Comparison of ENCODE assay signal across 13 mouse cellular contexts in the genomic region with DNA sequence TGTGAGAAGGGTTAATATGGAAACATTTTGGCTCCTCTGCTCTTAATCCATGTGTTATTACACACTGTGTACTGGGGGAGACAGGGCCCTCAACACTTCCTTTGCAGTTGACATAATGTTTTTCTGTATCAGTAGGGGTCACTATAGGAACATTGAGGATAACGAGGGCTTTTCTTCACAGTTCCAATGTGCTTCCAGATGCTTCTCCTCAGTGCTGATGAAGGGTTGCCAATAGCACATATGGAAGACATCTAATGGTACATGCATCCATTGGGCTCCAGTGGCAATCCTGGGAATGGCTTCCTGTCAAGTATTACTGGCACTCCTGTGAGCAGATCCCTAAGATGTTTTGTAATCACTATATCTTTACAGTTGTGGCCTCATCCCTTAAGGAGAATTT.
DNase-seq lines count a peak whose midpoint lies in the region; ATAC-seq lines count a peak whose summit lies in the region.
"Had no signal": no experiment of that assay in that cellular context is flagged by ENCODE, and none has a peak within 500 bp of the region (broad histone marks: within the 10 kb centered on the region; RNA-seq: fewer than 3 reads in every experiment).

No protein-coding gene starts in this region.

- H3K27ac ChIP-seq in forebrain, embryonic 14.5 days (ENCODE audit: low read depth, low read length): no peak overlapping the region
- H3K27ac ChIP-seq in forebrain, embryonic 11.5 days (ENCODE audit: low read depth, low read length): no peak overlapping the region
- no peak overlapping the region for H3K27ac ChIP-seq in hindbrain, embryonic 13.5 days
- H3K27ac ChIP-seq: heart, embryonic 13.5 days; liver, embryonic 15.5 days; neural tube, embryonic 12.5 days had no signal

- ATAC-seq in forebrain, embryonic 14.5 days: peak; percentile 52; the same call in 1 of the 2 replicates
- ATAC-seq in forebrain, embryonic 11.5 days (replicated peaks; ENCODE audit: low FRiP score): no peak
- ATAC-seq in megakaryocyte, adult 5-6 weeks (ENCODE audit: poor library complexity, severe bottlenecking): 0 out of 2 replicates have a peak, but pooled peaks have one; percentile 44
- no peak for ATAC-seq in hindbrain, embryonic 13.5 days (ENCODE audit: low FRiP score)

- H3K36me3 ChIP-seq in forebrain, embryonic 14.5 days (ENCODE audit: control insufficient read depth, insufficient read depth, low read length): no peaks in the 10 kb centered on the region
- H3K36me3 ChIP-seq in forebrain, embryonic 11.5 days (ENCODE audit: control insufficient read depth, insufficient read depth, low read length): no peaks in the 10 kb centered on the region
- H3K36me3 ChIP-seq in hindbrain, embryonic 13.5 days: no peaks in the 10 kb centered on the region
- H3K36me3 ChIP-seq: heart, embryonic 13.5 days; liver, embryonic 15.5 days; neural tube, embryonic 12.5 days had no signal

- 0 out of 2 replicates have a peak, but pooled peaks cover 5% of the 10 kb centered on the region for H3K4me1 ChIP-seq in forebrain, embryonic 14.5 days (ENCODE audit: control insufficient read depth, insufficient read depth, low read length)
- no peaks in the 10 kb centered on the region for H3K4me1 ChIP-seq in forebrain, embryonic 11.5 days (replicated peaks; ENCODE audit: control insufficient read depth, insufficient read depth, low read length)
- H3K4me1 ChIP-seq in hindbrain, embryonic 13.5 days (replicated peaks): no peaks in the 10 kb centered on the region
- H3K4me1 ChIP-seq: liver, embryonic 15.5 days; neural tube, embryonic 12.5 days had no signal

- H3K9ac ChIP-seq in forebrain, embryonic 14.5 days (ENCODE audit: low read length): no peak overlapping the region
- no peak overlapping the region for H3K9ac ChIP-seq in forebrain, embryonic 11.5 days (ENCODE audit: low read length)
- no peak overlapping the region for H3K9ac ChIP-seq in hindbrain, embryonic 13.5 days
- H3K9ac ChIP-seq: heart, embryonic 13.5 days; liver, embryonic 15.5 days; neural tube, embryonic 12.5 days had no signal

- H3K4me2 ChIP-seq in forebrain, embryonic 14.5 days (ENCODE audit: low read length): no peak overlapping the region
- H3K4me2 ChIP-seq in forebrain, embryonic 11.5 days (ENCODE audit: low read depth, low read length, severe bottlenecking): no peak overlapping the region
- H3K4me2 ChIP-seq in hindbrain, embryonic 13.5 days: no peak overlapping the region
- H3K4me2 ChIP-seq: heart, embryonic 13.5 days; liver, embryonic 15.5 days; neural tube, embryonic 12.5 days had no signal

- H3K4me3 ChIP-seq in forebrain, embryonic 14.5 days (ENCODE audit: low read depth, low read length): no peak overlapping the region
- H3K4me3 ChIP-seq in forebrain, embryonic 11.5 days (ENCODE audit: low read depth, low read length): no peak overlapping the region
- H3K4me3 ChIP-seq in hindbrain, embryonic 13.5 days: no peak overlapping the region
- H3K4me3 ChIP-seq: heart, embryonic 13.5 days; liver, embryonic 15.5 days; neural tube, embryonic 12.5 days had no signal

- no peaks in the 10 kb centered on the region for H3K27me3 ChIP-seq in forebrain, embryonic 14.5 days (replicated peaks; ENCODE audit: control insufficient read depth, insufficient read depth, low read length)
- H3K27me3 ChIP-seq in forebrain, embryonic 11.5 days (ENCODE audit: control insufficient read depth, insufficient read depth, low read length): no peaks in the 10 kb centered on the region
- no peaks in the 10 kb centered on the region for H3K27me3 ChIP-seq in hindbrain, embryonic 13.5 days
- H3K27me3 ChIP-seq: heart, embryonic 13.5 days; liver, embryonic 15.5 days; neural tube, embryonic 12.5 days had no signal

- no peaks in the 10 kb centered on the region for H3K9me3 ChIP-seq in forebrain, embryonic 14.5 days (replicated peaks; ENCODE audit: control insufficient read depth, low read length)
- no peaks in the 10 kb centered on the region for H3K9me3 ChIP-seq in forebrain, embryonic 11.5 days (ENCODE audit: control insufficient read depth, low read length)
- H3K9me3 ChIP-seq in hindbrain, embryonic 13.5 days: no peaks in the 10 kb centered on the region
- H3K9me3 ChIP-seq: heart, embryonic 13.5 days; liver, embryonic 15.5 days; neural tube, embryonic 12.5 days had no signal

- 13% methylated on average over 1 of the region's 1 CpGs for WGBS in forebrain, embryonic 14.5 days
- 38% methylated on average over 1 of the region's 1 CpGs for WGBS in forebrain, embryonic 11.5 days
- WGBS in hindbrain, embryonic 13.5 days: 57% methylated on average over 1 of the region's 1 CpGs

- peak; percentile 88 for DNase-seq in forebrain, embryonic 14.5 days (ENCODE audit: low spot score)
- DNase-seq in forebrain, embryonic 11.5 days (ENCODE audit: low spot score): no peak
- peak; percentile 10 for DNase-seq in kidney, postnatal 10 days
- no peak for DNase-seq in kidney, postnatal 14 days
- DNase-seq in embryo, embryonic 11 days: peak; percentile 31
- no peak for DNase-seq in adrenal gland, adult 18-20 months (ENCODE audit: low spot score in 2 of 2)
- DNase-seq: cerebellum, postnatal 36 days; kidney, postnatal 36 days had no signal

Comparison
In these comparisons a context has a peak if more than half of its experiments do, and no peak if none do; other contexts are left out.
1. ATAC-seq: peak in forebrain, embryonic 14.5 days (single experiment) and megakaryocyte, adult 5-6 weeks (single experiment); none in forebrain, embryonic 11.5 days (single experiment) and hindbrain, embryonic 13.5 days (single experiment).
2. DNase-seq: peak in forebrain, embryonic 14.5 days (single experiment), kidney, postnatal 10 days (single experiment) and embryo, embryonic 11 days (single experiment); none in forebrain, embryonic 11.5 days (single experiment), kidney, postnatal 14 days (single experiment) and adrenal gland, adult 18-20 months (0 of 2).